Comparison of ENCODE assay signal across 8 mouse cellular contexts in genomic region chr1:153486120-153486519, GRCm38 (mm10). TPM values are rescaled to one million over a fixed set of nuclear protein-coding genes. Genes with fewer than 3 reads are reported as not detected.
DNase-seq lines count a peak whose midpoint lies in the region; ATAC-seq and TF ChIP-seq lines count a peak whose summit lies in the region.
"Not testable (repeated sequence)": the region's sequence is repeated elsewhere in the genome, so short reads cannot be mapped to it uniquely, and the experiment has no call there.

No protein-coding gene starts in this region.

- not testable (repeated sequence) for H3K27ac ChIP-seq in forebrain, embryonic 12.5 days; heart, embryonic 16.5 days (ENCODE audit: low read length); kidney, embryonic 14.5 days (ENCODE audit: low read depth, low read length); midbrain, embryonic 13.5 days; stomach, embryonic 15.5 days
- peak overlapping the region; percentile 86 for H3K27ac ChIP-seq in liver, embryonic 13.5 days

- H3ac ChIP-seq in C2C12 (ENCODE audit: control insufficient read depth, insufficient read length, low read depth), result peak overlapping the region; percentile 98

- H3K9ac ChIP-seq in forebrain, embryonic 12.5 days, result peak overlapping the region; percentile 100
- H3K9ac ChIP-seq in heart, embryonic 16.5 days (ENCODE audit: low read length), result peak overlapping the region; percentile 96
- peak overlapping the region; percentile 92 for H3K9ac ChIP-seq in kidney, embryonic 14.5 days (ENCODE audit: low read depth, low read length)
- peak overlapping the region; percentile 95 for H3K9ac ChIP-seq in liver, embryonic 13.5 days
- peak overlapping the region; percentile 99 for H3K9ac ChIP-seq in midbrain, embryonic 13.5 days (replicated peaks)
- H3K9ac ChIP-seq in stomach, embryonic 15.5 days, result peak overlapping the region; percentile 94; the same call in 1 of the 2 replicates

- peak overlapping the region; percentile 80 for H3K4me2 ChIP-seq in forebrain, embryonic 12.5 days
- H3K4me2 ChIP-seq in heart, embryonic 16.5 days (ENCODE audit: low read depth, low read length), result peak overlapping the region; percentile 83
- peak overlapping the region; percentile 62 for H3K4me2 ChIP-seq in kidney, embryonic 14.5 days (replicated peaks; ENCODE audit: low read depth, low read length)
- H3K4me2 ChIP-seq in liver, embryonic 13.5 days, result peak overlapping the region; percentile 82
- H3K4me2 ChIP-seq in midbrain, embryonic 13.5 days (replicated peaks), result peak overlapping the region; percentile 95
- peak overlapping the region; percentile 67 for H3K4me2 ChIP-seq in stomach, embryonic 15.5 days

- peak overlapping the region; percentile 99 for H3K4me3 ChIP-seq in C2C12 (ENCODE audit: insufficient read depth, poor library complexity, severe bottlenecking)
- H3K4me3 ChIP-seq in forebrain, embryonic 12.5 days (replicated peaks), result peak overlapping the region; percentile 99
- peak overlapping the region; percentile 87 for H3K4me3 ChIP-seq in heart, embryonic 16.5 days (ENCODE audit: low read length)
- H3K4me3 ChIP-seq in kidney, embryonic 14.5 days (ENCODE audit: low read length), result peak overlapping the region; percentile 75
- H3K4me3 ChIP-seq in liver, embryonic 13.5 days (replicated peaks), result peak overlapping the region; percentile 88
- H3K4me3 ChIP-seq in midbrain, embryonic 13.5 days (replicated peaks), result peak overlapping the region; percentile 99
- peak overlapping the region; percentile 87 for H3K4me3 ChIP-seq in stomach, embryonic 15.5 days (replicated peaks)

- WGBS in forebrain, embryonic 12.5 days, result 11% methylated on average over 6 of the region's 6 CpGs
- WGBS in heart, embryonic 16.5 days, result 9% methylated on average over 6 of the region's 6 CpGs
- 9% methylated on average over 6 of the region's 6 CpGs for WGBS in kidney, embryonic 14.5 days
- 3% methylated on average over 6 of the region's 6 CpGs for WGBS in liver, embryonic 13.5 days (ENCODE audit: insufficient replicate concordance)
- 8% methylated on average over 6 of the region's 6 CpGs for WGBS in midbrain, embryonic 13.5 days
- WGBS in stomach, embryonic 15.5 days, result 6% methylated on average over 6 of the region's 6 CpGs

- H3K27me3 ChIP-seq in C2C12 (ENCODE audit: control insufficient read depth, insufficient read depth, insufficient read length); forebrain, embryonic 12.5 days; heart, embryonic 16.5 days (ENCODE audit: control insufficient read depth, insufficient read depth, low read length); kidney, embryonic 14.5 days (ENCODE audit: control insufficient read depth, insufficient read depth, low read length); liver, embryonic 13.5 days; midbrain, embryonic 13.5 days; stomach, embryonic 15.5 days (replicated peaks): not testable (repeated sequence)

- H3K9me3 ChIP-seq in forebrain, embryonic 12.5 days; heart, embryonic 16.5 days (replicated peaks; ENCODE audit: control insufficient read depth, low read length); kidney, embryonic 14.5 days (ENCODE audit: control insufficient read depth, low read length); liver, embryonic 13.5 days (replicated peaks); midbrain, embryonic 13.5 days; stomach, embryonic 15.5 days: not testable (repeated sequence)

- peaks cover 43% of the 10 kb centered on the region for H3K36me3 ChIP-seq in C2C12 (ENCODE audit: control insufficient read depth, insufficient read depth)
- H3K36me3 ChIP-seq in forebrain, embryonic 12.5 days (replicated peaks), result peaks cover 17% of the 10 kb centered on the region
- not testable (repeated sequence) for H3K36me3 ChIP-seq in heart, embryonic 16.5 days (ENCODE audit: control insufficient read depth, insufficient read depth)
- H3K36me3 ChIP-seq in kidney, embryonic 14.5 days (ENCODE audit: control insufficient read depth, insufficient read depth, low read length), result peaks cover 23% of the 10 kb centered on the region
- peaks cover 23% of the 10 kb centered on the region for H3K36me3 ChIP-seq in liver, embryonic 13.5 days
- H3K36me3 ChIP-seq in midbrain, embryonic 13.5 days, result peaks cover 14% of the 10 kb centered on the region
- H3K36me3 ChIP-seq in stomach, embryonic 15.5 days, result peaks cover 10% of the 10 kb centered on the region; the same call in 1 of the 2 replicates

- H3K4me1 ChIP-seq in forebrain, embryonic 12.5 days, result peaks cover 22% of the 10 kb centered on the region
- peaks cover 24% of the 10 kb centered on the region for H3K4me1 ChIP-seq in heart, embryonic 16.5 days (ENCODE audit: control insufficient read depth, insufficient read depth, low read length)
- H3K4me1 ChIP-seq in kidney, embryonic 14.5 days (ENCODE audit: control insufficient read depth, insufficient read depth, low read length), result peaks cover 20% of the 10 kb centered on the region; the same call in 1 of the 2 replicates
- H3K4me1 ChIP-seq in liver, embryonic 13.5 days (replicated peaks), result peaks cover 45% of the 10 kb centered on the region
- H3K4me1 ChIP-seq in midbrain, embryonic 13.5 days (replicated peaks), result peaks cover 39% of the 10 kb centered on the region
- H3K4me1 ChIP-seq in stomach, embryonic 15.5 days, result not testable (repeated sequence)

- peak; percentile 10 for DNase-seq in cerebellum, adult 11-12 months
- not testable (repeated sequence) for DNase-seq in liver, embryonic 13.5 days

- peaks cover 65% of the 10 kb centered on the region for H3K79me2 ChIP-seq in C2C12 (ENCODE audit: control insufficient read depth, insufficient read depth)

- ATAC-seq in forebrain, embryonic 12.5 days (ENCODE audit: low FRiP score); heart, embryonic 16.5 days (replicated peaks; ENCODE audit: extremely low read depth, insufficient read depth, low FRiP score); kidney, embryonic 14.5 days (ENCODE audit: low FRiP score, low TSS enrichment); liver, embryonic 13.5 days (ENCODE audit: low read depth); midbrain, embryonic 13.5 days; stomach, embryonic 15.5 days (ENCODE audit: insufficient read depth, low FRiP score, low read depth): not testable (repeated sequence)

- H3K79me3 ChIP-seq in C2C12 (ENCODE audit: low read depth), result peaks cover 63% of the 10 kb centered on the region

- TF ChIP-seq CTCF in C2C12 (IDR thresholded peaks at IDR 0.05; ENCODE audit: control insufficient read depth, insufficient read depth, insufficient read length), result not testable (repeated sequence)

RNA-seq across cellular contexts. Expression of gene Dhx9, which starts 1.3 kb away (rescaled TPM):
- 53.1 TPM for polyA plus RNA-seq in C2C12 (2012; fragmentation: generic; extraction: Trizol)
- polyA plus RNA-seq in forebrain, embryonic 12.5 days (2016; fragmentation: Nextera tagmentation; extraction: Ambion mirVana), result 51.1 and 58.9 TPM in 2 replicates
- polyA plus RNA-seq in heart, embryonic 16.5 days (2015; fragmentation: Nextera tagmentation; extraction: Ambion mirVana), result 16.0 and 17.6 TPM in 2 replicates
- 46.2 and 52.2 TPM in 2 replicates for polyA plus RNA-seq in kidney, embryonic 14.5 days (2014; fragmentation: Nextera tagmentation; extraction: Ambion mirVana)
- polyA plus RNA-seq in liver, embryonic 13.5 days (2015; fragmentation: Nextera tagmentation; extraction: Ambion mirVana), result 15.3 and 18.6 TPM in 2 replicates
- 51.6 and 53.7 TPM in 2 replicates for polyA plus RNA-seq in midbrain, embryonic 13.5 days (2015; fragmentation: Nextera tagmentation; extraction: Ambion mirVana)
- polyA plus RNA-seq in stomach, embryonic 15.5 days (2015; fragmentation: Nextera tagmentation; extraction: Ambion mirVana), result 30.9 and 32.6 TPM in 2 replicates
